ENCODE assay signal across 24 mouse cellular contexts in genomic region chr9:102916076-102916475, GRCm38 (mm10).
A peak's percentile ranks its signal among the peaks of the same experiment; 100 is the strongest.
DNase-seq lines count a peak whose midpoint lies in the region; ATAC-seq lines count a peak whose summit lies in the region.
"Had no signal": no experiment of that assay in that cellular context is flagged by ENCODE, and none has a peak within 500 bp of the region (broad histone marks: within the 10 kb centered on the region; RNA-seq: fewer than 3 reads in every experiment).

No protein-coding gene starts in this region.

- no peak for DNase-seq in heart, postnatal 36 days
- peak; percentile 10 for DNase-seq in heart, postnatal 4 days
- DNase-seq in heart, postnatal 14 days = no peak
- DNase-seq in lung, postnatal 25 days (ENCODE audit: low spot score) = peak; percentile 41
- DNase-seq in layer of hippocampus, adult 9-11 months = no peak
- no peak for DNase-seq in frontal cortex, postnatal 36 days (ENCODE audit: low spot score in 2 of 2)
- DNase-seq: adrenal gland, postnatal 14 days; cerebellum, adult 11-12 months; cerebellum, adult 9-10 months; cerebellum, postnatal 25 days; gastrocnemius, adult 2 months; gastrocnemius, postnatal 25 days; kidney, adult 11 months had no signal

- no peaks in the 10 kb centered on the region for H3K27me3 ChIP-seq in heart, embryonic 12.5 days (replicated peaks)
- H3K27me3 ChIP-seq in lung, embryonic 15.5 days = no peaks in the 10 kb centered on the region
- H3K27me3 ChIP-seq: CH12.LX; embryonic facial prominence, embryonic 12.5 days; forebrain, embryonic 12.5 days; hindbrain, embryonic 12.5 days; Patski had no signal

- 0 out of 2 replicates have a peak overlapping the region, but pooled peaks have one; percentile 18 for H3K27ac ChIP-seq in heart, embryonic 12.5 days (ENCODE audit: poor library complexity, severe bottlenecking)
- peak overlapping the region; percentile 68 for H3K27ac ChIP-seq in lung, embryonic 15.5 days
- H3K27ac ChIP-seq: embryonic facial prominence, embryonic 12.5 days; forebrain, embryonic 12.5 days; gastrocnemius, adult 2 months; hindbrain, embryonic 12.5 days had no signal

- peaks cover 29% of the 10 kb centered on the region for H3K4me1 ChIP-seq in heart, embryonic 12.5 days (replicated peaks)
- H3K4me1 ChIP-seq in lung, embryonic 15.5 days = peaks cover 14% of the 10 kb centered on the region
- H3K4me1 ChIP-seq: embryonic facial prominence, embryonic 12.5 days; forebrain, embryonic 12.5 days; hindbrain, embryonic 12.5 days had no signal

- no peak overlapping the region for H3K4me2 ChIP-seq in heart, embryonic 12.5 days
- no peak overlapping the region for H3K4me2 ChIP-seq in lung, embryonic 15.5 days
- H3K4me2 ChIP-seq: embryonic facial prominence, embryonic 12.5 days; forebrain, embryonic 12.5 days; hindbrain, embryonic 12.5 days had no signal

- 81% methylated on average over 7 of the region's 7 CpGs for WGBS in heart, embryonic 12.5 days
- 64% methylated on average over 7 of the region's 7 CpGs for WGBS in lung, embryonic 15.5 days

- H3K36me3 ChIP-seq in heart, embryonic 12.5 days = peaks cover 16% of the 10 kb centered on the region
- peaks cover 8% of the 10 kb centered on the region for H3K36me3 ChIP-seq in lung, embryonic 15.5 days

- no peak overlapping the region for H3K4me3 ChIP-seq in heart, embryonic 12.5 days
- no peak overlapping the region for H3K4me3 ChIP-seq in lung, embryonic 15.5 days
- H3K4me3 ChIP-seq: embryonic facial prominence, embryonic 12.5 days; forebrain, embryonic 12.5 days; gastrocnemius, adult 2 months; hindbrain, embryonic 12.5 days had no signal

- no peaks in the 10 kb centered on the region for H3K9me3 ChIP-seq in heart, embryonic 12.5 days (replicated peaks)
- no peaks in the 10 kb centered on the region for H3K9me3 ChIP-seq in lung, embryonic 15.5 days
- H3K9me3 ChIP-seq: embryonic facial prominence, embryonic 12.5 days; forebrain, embryonic 12.5 days; hindbrain, embryonic 12.5 days had no signal

- intact Hi-C loops in heart, postnatal 36 days (cut with DNase I) = loop anchor here (5.0 to 10.0 kb wide), 2 partner anchors 176 to 389 kb away; partner anchors contain the start of genes 1300017J02Rik and Topbp1
- intact Hi-C loops in heart, postnatal 14 days (cut with DNase I) = loop anchor here (10.0 kb wide), 2 partner anchors 169 to 389 kb away; partner anchors contain the start of genes 1300017J02Rik and Topbp1

- no peak for ATAC-seq in heart, embryonic 12.5 days (ENCODE audit: insufficient number of reproducible peaks, low FRiP score)
- peak; percentile 21; the same call in 1 of the 2 replicates for ATAC-seq in lung, embryonic 15.5 days (ENCODE audit: borderline replicate concordance, extremely low read depth, low FRiP score, low TSS enrichment)
- ATAC-seq: activated CD4-positive, CD25-positive, alpha-beta regulatory T cell, adult 4 months; forebrain, embryonic 16.5 days; hindbrain, embryonic 16.5 days; inflammation-experienced regulatory T-cells, adult 6 months; Patski had no signal

- no peak overlapping the region for H3K9ac ChIP-seq in heart, embryonic 12.5 days
- H3K9ac ChIP-seq in lung, embryonic 15.5 days = no peak overlapping the region
- H3K9ac ChIP-seq: embryonic facial prominence, embryonic 12.5 days; forebrain, embryonic 12.5 days; hindbrain, embryonic 12.5 days had no signal

Comparison
In these comparisons a context has a peak if more than half of its experiments do, and no peak if none do; other contexts are left out.
1. DNase-seq: peak in heart, postnatal 4 days (single experiment) and lung, postnatal 25 days (single experiment); none in heart, postnatal 36 days (0 of 2), heart, postnatal 14 days (0 of 2), layer of hippocampus, adult 9-11 months (single experiment) and frontal cortex, postnatal 36 days (0 of 2).